Mouse (Mus musculus) hindbrain, embryonic 11.5 days (tissue): ENCODE measurements around the gene Mrln. TPM values are rescaled to one million over a fixed set of nuclear protein-coding genes. Genes with fewer than 3 reads are reported as not detected.

ENCODE experiments used
- ATAC-seq: fragments of 200-750 bp; cut with Nextera tagmentation; 2 replicates; pipeline ENCODE4 v1.8.0; 2017; ENCODE audit warnings: mild to moderate bottlenecking, moderate TSS enrichment, moderate library complexity; ENCODE audit not compliant: low FRiP score
- DNase-seq: peaks from one replicate; pipeline ENCODE4 v3.0.0-alpha.2; 2015; ENCODE audit warnings: low spot score
- H3K27ac ChIP-seq: fragments of 300-500 bp; sonication (generic); 2 replicates; pipeline ENCODE4 v1.5.1; 2014; ENCODE audit warnings: mild to moderate bottlenecking, low read depth, low read length
- H3K27me3 ChIP-seq: fragments of 300-500 bp; sonication (generic); 2 replicates; pipeline ENCODE4 v1.6.1; 2014; ENCODE audit warnings: mild to moderate bottlenecking, low read length, moderate library complexity, mixed read lengths; ENCODE audit not compliant: control insufficient read depth, insufficient read depth
- H3K36me3 ChIP-seq: fragments of 300-500 bp; sonication (generic); 2 replicates; pipeline ENCODE4 v1.6.1; 2014; ENCODE audit warnings: mild to moderate bottlenecking, low read length, moderate library complexity, mixed read lengths; ENCODE audit not compliant: control insufficient read depth, insufficient read depth
- H3K4me1 ChIP-seq: fragments of 300-500 bp; sonication (generic); replicated peaks from 2 replicates; pipeline ENCODE4 v1.6.1; 2014; ENCODE audit warnings: low read length, mixed read lengths; ENCODE audit not compliant: control insufficient read depth, insufficient read depth
- H3K4me2 ChIP-seq: fragments of 300-500 bp; sonication (generic); replicated peaks from 2 replicates; pipeline ENCODE4 v1.6.1; 2014; ENCODE audit warnings: mild to moderate bottlenecking, low read depth, low read length
- H3K4me3 ChIP-seq: fragments of 300-500 bp; sonication (generic); 2 replicates; pipeline ENCODE4 v1.5.1; 2014; ENCODE audit warnings: low read depth, low read length
- H3K9ac ChIP-seq: fragments of 300-500 bp; sonication (generic); 2 replicates; pipeline ENCODE4 v1.6.1; 2014; ENCODE audit warnings: low read depth, low read length
- H3K9me3 ChIP-seq: fragments of 300-500 bp; sonication (generic); 2 replicates; pipeline ENCODE4 v1.6.1; 2016; ENCODE audit warnings: low read length; ENCODE audit not compliant: control insufficient read depth
- WGBS: fragments of 180-500 bp; shearing (Covaris S2); extraction: QIAGEN DNeasy Blood & Tissue Kit; methylation state at CpG from one replicate; pipeline ENCODE4 v1.1.7; 2014; 5-methylcytosine and 5-hydroxymethylcytosine counted together
- polyA plus RNA-seq: library from polyadenylated mRNA; unstranded; fragments of >200 nt; fragmentation: Nextera tagmentation; extraction: Ambion mirVana; gene quantifications from 2 replicates; pipeline ENCODE4 v1.2.1, GENCODE M21; 2014

Gene Mrln
- polyA plus RNA-seq, 1 experiment from 2014 or later = 1.0 TPM

DNA sequence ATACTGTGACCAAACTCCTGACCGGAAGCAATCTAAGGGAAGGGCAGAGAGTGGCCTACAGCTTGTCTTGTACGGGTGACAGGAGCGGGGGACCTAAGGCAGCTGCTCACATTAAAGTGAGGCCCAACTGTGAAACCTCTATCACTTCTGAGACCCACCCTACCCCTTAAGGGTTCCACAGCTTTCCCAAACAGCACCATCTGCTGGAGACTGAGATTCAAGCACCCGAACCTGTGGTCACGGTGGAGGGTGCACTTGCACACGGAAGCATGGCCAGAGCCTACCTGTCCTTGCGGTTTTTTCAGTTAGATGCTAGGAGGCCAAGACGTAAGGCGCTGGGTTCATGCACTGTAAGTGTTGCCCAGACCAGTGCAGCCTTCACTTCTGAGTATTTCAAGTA lies 18.3 kb upstream of the Mrln start:
- 83% methylated on average over 9 of the region's 9 CpGs for WGBS
- ATAC-seq (no peak), DNase-seq (peak; percentile 51)
- Histone ChIP-seq H3K9me3 (no peaks in the 10 kb centered on the region), H3K36me3 (peaks cover 7% of the 10 kb centered on the region; the same call in 1 of the 2 replicates), H3K4me2 (no peak overlapping the region), H3K9ac (no peak overlapping the region), H3K4me3 (no peak overlapping the region), H3K27ac (no peak overlapping the region), H3K27me3 (no peaks in the 10 kb centered on the region), H3K4me1 (no peaks in the 10 kb centered on the region)

DNA sequence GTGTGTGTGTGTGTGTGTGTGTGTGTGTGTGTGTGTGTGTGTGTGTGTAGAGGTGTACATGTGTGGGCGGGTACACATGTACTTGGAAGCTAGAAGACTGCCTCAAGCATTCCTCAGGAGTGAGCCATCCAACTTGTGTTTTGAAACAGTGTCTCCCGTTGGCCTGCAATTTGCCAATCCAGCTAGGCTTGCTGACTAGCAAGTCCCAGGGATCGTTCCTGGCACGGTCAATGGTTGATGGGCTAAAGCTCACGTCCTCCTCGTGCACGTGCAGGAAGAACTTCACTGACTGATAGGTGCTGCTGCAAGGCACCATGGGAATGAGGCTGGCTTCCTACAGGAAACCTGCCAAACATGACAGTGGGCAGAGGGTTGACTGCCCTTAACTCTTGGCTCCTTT lies 17.9 kb upstream of the Mrln start:
- H3K4me3 ChIP-seq = no peak overlapping the region
- no peak overlapping the region for H3K4me2 ChIP-seq
- H3K4me1 ChIP-seq = no peaks in the 10 kb centered on the region
- H3K9ac ChIP-seq = no peak overlapping the region
- DNase-seq (no peak), ATAC-seq (no peak)
- peaks cover 7% of the 10 kb centered on the region; the same call in 1 of the 2 replicates for H3K36me3 ChIP-seq
- 93% methylated on average over 7 of the region's 7 CpGs for WGBS
- no peaks in the 10 kb centered on the region for H3K9me3 ChIP-seq
- H3K27me3 ChIP-seq = no peaks in the 10 kb centered on the region
- no peak overlapping the region for H3K27ac ChIP-seq

DNA sequence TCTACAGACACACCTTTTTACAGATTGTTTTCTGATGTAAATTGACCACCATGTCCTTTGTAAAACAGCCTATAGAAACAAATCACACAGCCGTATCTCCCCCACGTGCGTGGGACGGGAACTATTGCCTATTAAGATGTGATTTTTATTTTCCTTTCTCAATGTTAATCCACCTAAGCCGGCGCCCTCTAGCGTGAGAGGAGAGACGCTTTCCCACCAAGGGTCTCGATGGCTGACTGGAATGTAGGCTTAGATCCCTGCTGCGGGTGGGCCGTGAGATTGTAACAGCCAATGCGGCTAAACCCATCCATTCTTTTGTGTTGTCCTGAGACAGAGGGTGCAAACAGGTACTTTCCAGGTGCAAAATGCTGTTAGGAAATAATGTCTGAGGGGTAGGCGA lies 14.6 kb upstream of the Mrln start:
- peaks cover 7% of the 10 kb centered on the region; the same call in 1 of the 2 replicates for H3K36me3 ChIP-seq

DNA sequence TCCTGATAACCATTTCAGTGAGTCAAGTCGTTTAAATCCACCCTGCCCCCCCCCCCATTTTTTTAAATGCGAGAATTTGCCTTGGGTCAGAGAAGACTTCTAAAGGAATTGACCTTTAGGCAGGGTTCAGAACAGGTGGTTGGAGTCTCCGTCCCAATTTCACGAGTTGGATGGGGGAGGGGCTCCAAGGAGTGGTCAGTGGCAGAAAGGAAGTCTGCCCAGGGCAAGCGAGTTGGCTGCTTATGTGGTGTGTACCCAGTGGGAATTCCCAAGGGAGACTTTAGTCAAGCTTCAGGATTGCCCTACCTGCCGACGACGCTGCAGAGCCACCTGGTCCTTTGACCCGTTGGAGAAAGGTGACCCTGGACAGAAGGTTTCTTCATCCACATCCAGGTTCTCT lies 10.2 kb upstream of the Mrln start:
- Histone ChIP-seq H3K27ac (no peak overlapping the region), H3K9me3 (no peaks in the 10 kb centered on the region), H3K4me2 (no peak overlapping the region), H3K27me3 (no peaks in the 10 kb centered on the region), H3K9ac (no peak overlapping the region), H3K4me1 (no peaks in the 10 kb centered on the region), H3K4me3 (no peak overlapping the region), H3K36me3 (no peaks in the 10 kb centered on the region; the same call in 1 of the 2 replicates)
- 72% methylated on average over 9 of the region's 9 CpGs for WGBS
- ATAC-seq (no peak), DNase-seq (no peak)

More for the DNA sequence above, 14.6 kb upstream of the Mrln start:
- H3K27ac ChIP-seq = no peak overlapping the region
- no peaks in the 10 kb centered on the region for H3K27me3 ChIP-seq
- no peaks in the 10 kb centered on the region for H3K9me3 ChIP-seq
- no peak overlapping the region for H3K4me3 ChIP-seq
- no peak overlapping the region for H3K9ac ChIP-seq
- H3K4me2 ChIP-seq = no peak overlapping the region
- H3K4me1 ChIP-seq = no peaks in the 10 kb centered on the region
- 87% methylated on average over 13 of the region's 13 CpGs for WGBS
- no peak for DNase-seq
- no peak for ATAC-seq

DNA sequence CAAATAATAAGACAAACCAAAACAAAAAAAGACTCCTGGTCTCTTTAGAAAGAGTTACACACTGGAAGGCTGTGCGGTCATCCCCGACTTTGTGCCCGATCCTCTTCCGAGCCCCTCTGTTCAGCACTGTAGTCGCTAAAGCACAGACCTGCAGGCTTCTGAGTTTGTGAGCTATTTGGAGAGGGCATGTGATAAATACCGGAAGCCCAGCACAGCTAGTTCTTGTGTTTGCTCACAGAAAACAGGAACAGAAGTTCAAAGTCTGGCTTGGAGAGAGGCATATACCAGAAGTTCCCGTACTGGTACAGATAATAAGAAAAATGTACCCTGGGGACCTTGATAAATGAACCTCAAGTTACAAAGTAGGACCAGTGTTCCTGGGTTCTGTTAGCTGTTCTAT lies 9.2 kb upstream of the Mrln start:
- H3K27ac ChIP-seq = no peak overlapping the region
- no peaks in the 10 kb centered on the region for H3K27me3 ChIP-seq
- DNase-seq (no peak), ATAC-seq (no peak)
- H3K4me2 ChIP-seq = no peak overlapping the region
- no peak overlapping the region for H3K4me3 ChIP-seq
- no peaks in the 10 kb centered on the region for H3K36me3 ChIP-seq
- no peak overlapping the region for H3K9ac ChIP-seq
- H3K4me1 ChIP-seq = no peaks in the 10 kb centered on the region
- no peaks in the 10 kb centered on the region for H3K9me3 ChIP-seq
- WGBS = 87% methylated on average over 7 of the region's 7 CpGs

DNA sequence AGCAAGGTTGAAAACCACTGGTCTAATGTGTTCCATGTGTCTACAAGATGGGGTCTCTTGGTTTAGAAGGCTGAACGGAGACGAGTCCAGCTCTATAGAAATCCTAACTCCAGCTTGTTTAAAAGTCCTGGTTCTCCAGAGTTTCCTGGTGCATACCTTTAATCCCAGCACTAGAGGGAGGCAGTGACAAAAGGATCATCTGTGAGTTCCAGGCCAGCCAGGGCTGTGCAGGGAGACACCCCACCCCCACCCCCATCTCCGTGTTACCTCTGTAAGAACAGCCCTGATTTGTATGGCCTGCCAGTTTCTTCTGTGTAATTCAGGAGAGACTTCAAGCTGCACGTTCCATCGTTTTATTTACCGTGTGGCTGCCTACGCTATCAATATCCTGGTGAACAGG lies 8.7 kb upstream of the Mrln start:
- ATAC-seq = no peak

DNA sequence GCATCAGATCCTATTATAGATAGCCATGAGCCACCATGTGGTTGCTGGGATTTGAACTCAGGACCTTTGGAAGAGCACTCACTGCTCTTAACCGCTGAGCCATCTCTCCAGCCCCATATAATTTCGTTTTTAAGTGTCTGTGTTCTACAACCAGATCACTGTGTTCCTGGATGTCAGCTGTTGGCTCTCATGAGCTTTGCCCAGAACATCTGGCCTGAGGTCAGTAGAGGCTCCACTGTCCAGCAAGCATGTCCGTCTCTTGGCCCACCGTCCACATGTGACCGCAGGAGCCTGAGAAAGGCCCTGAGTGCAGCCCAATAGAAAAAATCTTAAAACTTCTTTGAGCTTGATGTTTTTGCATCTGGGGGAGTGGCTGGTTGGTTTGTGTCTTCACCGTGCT lies 7.8 kb upstream of the Mrln start:
- Histone ChIP-seq H3K9me3 (no peaks in the 10 kb centered on the region), H3K9ac (no peak overlapping the region), H3K27ac (no peak overlapping the region), H3K4me3 (no peak overlapping the region), H3K27me3 (no peaks in the 10 kb centered on the region), H3K4me1 (no peaks in the 10 kb centered on the region), H3K4me2 (no peak overlapping the region), H3K36me3 (no peaks in the 10 kb centered on the region)
- ATAC-seq (no peak), DNase-seq (no peak)
- 89% methylated on average over 6 of the region's 6 CpGs for WGBS

More for the DNA sequence above, 8.7 kb upstream of the Mrln start:
- Histone ChIP-seq H3K36me3 (no peaks in the 10 kb centered on the region), H3K4me3 (no peak overlapping the region), H3K27ac (no peak overlapping the region), H3K27me3 (no peaks in the 10 kb centered on the region), H3K4me2 (no peak overlapping the region), H3K9me3 (no peaks in the 10 kb centered on the region), H3K4me1 (no peaks in the 10 kb centered on the region), H3K9ac (no peak overlapping the region)
- DNase-seq = peak; percentile 25
- WGBS = 70% methylated on average over 7 of the region's 7 CpGs

DNA sequence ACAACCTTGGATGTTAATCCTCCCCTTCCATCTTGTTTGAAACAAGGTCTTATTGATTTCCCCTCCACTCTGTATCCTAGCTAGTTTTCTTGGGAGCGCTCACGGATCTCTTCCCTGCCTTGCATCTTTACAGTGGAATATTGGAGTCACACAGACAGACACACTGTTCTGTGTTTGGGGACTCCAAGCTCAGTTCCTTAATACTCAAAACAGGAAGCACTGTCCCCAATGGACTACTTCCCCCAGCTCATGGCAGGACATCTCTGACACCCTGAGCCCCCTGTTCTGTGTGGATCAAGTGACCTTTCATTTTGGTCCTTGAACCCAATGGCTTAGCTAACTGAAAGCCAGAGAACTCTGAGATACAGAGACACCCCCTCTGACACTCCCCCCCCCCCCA lies 6.9 kb upstream of the Mrln start:
- Histone ChIP-seq H3K9ac (no peak overlapping the region), H3K27ac (no peak overlapping the region), H3K9me3 (no peaks in the 10 kb centered on the region), H3K4me3 (no peak overlapping the region), H3K4me2 (no peak overlapping the region), H3K36me3 (no peaks in the 10 kb centered on the region), H3K4me1 (no peaks in the 10 kb centered on the region), H3K27me3 (no peaks in the 10 kb centered on the region)
- DNase-seq (no peak), ATAC-seq (no peak)
- 73% methylated on average over 2 of the region's 2 CpGs for WGBS

DNA sequence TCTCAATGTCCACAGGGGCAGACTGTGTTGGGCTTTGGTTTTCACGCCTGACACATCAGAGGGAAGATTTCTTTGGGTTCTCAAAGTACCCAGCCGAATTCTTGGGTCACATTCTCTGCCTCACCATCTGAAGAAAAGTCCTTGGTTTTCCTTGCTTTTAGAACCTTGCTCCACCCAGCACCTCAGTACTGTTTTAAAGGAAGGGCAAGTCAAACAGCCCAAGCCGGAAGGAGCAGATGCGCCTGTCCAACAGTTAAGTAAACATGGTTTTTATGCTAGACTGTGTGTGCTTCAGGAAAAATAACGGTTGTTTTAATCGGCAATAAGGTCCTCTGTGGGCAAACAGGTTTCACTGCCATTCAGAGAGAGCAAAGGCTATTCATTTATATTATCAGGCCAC lies 6.5 kb upstream of the Mrln start:
- H3K9me3 ChIP-seq = no peaks in the 10 kb centered on the region
- WGBS = 80% methylated on average over 6 of the region's 6 CpGs
- H3K27me3 ChIP-seq = no peaks in the 10 kb centered on the region
- no peaks in the 10 kb centered on the region for H3K36me3 ChIP-seq
- no peak for ATAC-seq
- H3K27ac ChIP-seq = no peak overlapping the region
- no peaks in the 10 kb centered on the region for H3K4me1 ChIP-seq
- H3K4me2 ChIP-seq = no peak overlapping the region
- no peak overlapping the region for H3K9ac ChIP-seq
- no peak overlapping the region for H3K4me3 ChIP-seq
- DNase-seq = no peak
